Mouse (Mus musculus): ENCODE measurements around the gene Fas.

GRCm38 (mm10) chr19:34284826-34285225, 5.6 kb upstream of the Fas start:
- TF ChIP-seq CTCF (IDR thresholded peaks at IDR 0.05; ENCODE audit: borderline replicate concordance, extremely low read depth, insufficient read depth, insufficient read length) (no peak), POLR2A (IDR thresholded peaks at IDR 0.05; ENCODE audit: borderline replicate concordance, extremely low read depth, insufficient read depth, insufficient read length, poor library complexity, severe bottlenecking) (no peak)

All from brain, embryonic 14.5 days (tissue).